Mouse (Mus musculus) kidney, adult 2 months (tissue): Measurements from ENCODE around the gene Trim25.

Experiments used
- CTCF ChIP-seq: fragments of 200-500 bp; conservative IDR thresholded peaks from 2 replicates; pipeline ENCODE4 v1.5.1; 2011; ENCODE audit warnings: low read depth, mild to moderate bottlenecking, control low read depth, low read length, moderate library complexity, mixed read lengths; ENCODE audit not compliant: insufficient read depth, insufficient read length
- POLR2A ChIP-seq: fragments of 200-500 bp; IDR thresholded peaks from one replicate; pipeline ENCODE4 v1.6.1; 2011; ENCODE audit warnings: low read depth, low read length, control low read depth

- TF ChIP-seq POLR2A (no peak), CTCF (no peak)
Measured at GRCm38 (mm10) chr11:89012241-89012640, 13.1 kb downstream of the Trim25 start.
